Mouse (Mus musculus): Measurements from ENCODE around the gene Pum2.

DNA sequence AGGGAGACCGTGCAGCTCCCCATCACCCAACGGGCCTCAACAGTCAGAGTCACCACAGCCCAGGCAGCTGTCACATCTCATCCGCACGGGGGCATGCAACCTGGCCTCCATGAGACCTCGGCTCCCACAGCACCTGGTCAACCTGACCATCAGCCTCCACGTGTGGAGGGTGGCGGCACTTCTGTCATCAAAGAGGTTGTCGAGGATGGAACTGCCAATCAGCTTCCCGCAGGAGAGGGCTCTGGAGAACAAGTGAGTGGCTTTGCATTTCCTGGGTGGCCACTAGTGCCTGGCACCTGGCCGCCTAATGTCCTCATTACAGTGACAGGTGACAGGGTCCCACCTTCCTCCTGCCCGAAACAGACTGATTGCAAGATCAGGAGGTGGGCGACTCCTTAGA lies 116.7 kb downstream of the Pum2 start:
- no peak for TF ChIP-seq POLR2A (IDR thresholded peaks at IDR 0.05; ENCODE audit: borderline replicate concordance, extremely low read depth, insufficient read depth, insufficient read length, poor library complexity, severe bottlenecking)
- TF ChIP-seq CTCF (IDR thresholded peaks at IDR 0.05; ENCODE audit: borderline replicate concordance, extremely low read depth, insufficient read depth, insufficient read length): no peak

Data from brain, embryonic 14.5 days (tissue).